Mouse (Mus musculus) ES-E14 (cell line): ENCODE measurements around the gene Shisa9. TPM values are rescaled to one million over a fixed set of nuclear protein-coding genes. Genes with fewer than 3 reads are reported as not detected.
"Not testable (repeated sequence)": the region's sequence is repeated elsewhere in the genome, so short reads cannot be mapped to it uniquely, and the experiment has no call there.

Source experiments
- DNase-seq: peaks from one replicate; pipeline ENCODE4 v3.0.0-alpha.2; 2013; ENCODE audit warnings: low read depth, low spot score
- H3K27ac ChIP-seq: 2 replicates; pipeline ENCODE4 v1.5.1; 2012; ENCODE audit warnings: low read depth, mild to moderate bottlenecking, low read length, moderate library complexity, mixed read lengths; ENCODE audit not compliant: poor library complexity, insufficient read depth, severe bottlenecking
- H3K36me3 ChIP-seq: 2 replicates; pipeline ENCODE4 v1.6.1; 2012; ENCODE audit warnings: mild to moderate bottlenecking, low read length, moderate library complexity, mixed read lengths; ENCODE audit not compliant: control insufficient read depth, poor library complexity, insufficient read depth, severe bottlenecking
- H3K4me1 ChIP-seq, 2 experiments: fragments of 150-350 bp in 1 of 2; sonication (generic) in 1 of 2; 2 replicates each; pipeline ENCODE4 v1.6.1; 2012; ENCODE audit warnings: low read length in 2 of 2, mild to moderate bottlenecking in 1 of 2, mixed read lengths in 1 of 2; ENCODE audit not compliant: control insufficient read depth in 2 of 2, insufficient read depth in 2 of 2, poor library complexity in 1 of 2
- H3K4me3 ChIP-seq, 2 experiments: fragments of 150-350 bp in 1 of 2; sonication (generic) in 1 of 2; 2 replicates each; pipeline ENCODE4 v1.5.1; 2012; ENCODE audit warnings: low read length in 2 of 2, low read depth in 1 of 2, mild to moderate bottlenecking in 1 of 2, mixed read lengths in 1 of 2; ENCODE audit not compliant: insufficient read depth in 1 of 2, poor library complexity in 1 of 2, severe bottlenecking in 1 of 2
- H3K9ac ChIP-seq: 2 replicates; pipeline ENCODE4 v1.6.1; 2012; ENCODE audit warnings: low read depth, mild to moderate bottlenecking, low read length, mixed read lengths; ENCODE audit not compliant: poor library complexity, insufficient read depth, severe bottlenecking
- H3K9me3 ChIP-seq: fragments of 150-350 bp; sonication (generic); 2 replicates; pipeline ENCODE4 v1.6.1; 2012; ENCODE audit warnings: low read depth, mild to moderate bottlenecking, low read length; ENCODE audit not compliant: control insufficient read depth, insufficient read depth
- CHD2 ChIP-seq: IDR thresholded peaks from 2 replicates; pipeline ENCODE4 v1.6.1; 2014; ENCODE audit warnings: mild to moderate bottlenecking, low read depth, low read length, inconsistent platforms
- HCFC1 ChIP-seq: IDR thresholded peaks from 2 replicates; pipeline ENCODE4 v1.6.1; 2012; ENCODE audit warnings: low read length, inconsistent platforms, borderline replicate concordance; ENCODE audit not compliant: insufficient read depth
- MAFK ChIP-seq: IDR thresholded peaks from 2 replicates; pipeline ENCODE4 v1.6.1; 2014; ENCODE audit warnings: mild to moderate bottlenecking, low read depth, low read length, inconsistent platforms; ENCODE audit not compliant: insufficient read depth
- ZC3H11A ChIP-seq: IDR thresholded peaks from 2 replicates; pipeline ENCODE4 v1.6.1; 2012; ENCODE audit warnings: low read depth, mild to moderate bottlenecking, inconsistent platforms, low read length, borderline replicate concordance
- ZNF384 ChIP-seq: IDR thresholded peaks from 2 replicates; pipeline ENCODE4 v1.6.1; 2012; ENCODE audit warnings: low read depth, low read length, inconsistent platforms
- in situ Hi-C, 2 experiments: fragments of 600-800 bp; cut with MboI; formaldehyde crosslinking; loops; one replicate each; pipeline ENCODE4 v1.15.1; 2025; ENCODE audit warnings: low sequenced_read_pairs in 2 of 2, inconsistent platforms in 1 of 2; ENCODE audit not compliant: unreplicated experiment in 2 of 2
- total RNA-seq: library from RNA; depleted of rRNA; stranded (reverse); fragments of 300-350 nt; gene quantifications from 2 replicates; pipeline ENCODE4 v1.2.3, GENCODE M21; 2012; rRNA removed

Shisa9 gene
- not detected in 2 replicates for total RNA-seq

- in situ Hi-C loops: no loop called here
- Histone ChIP-seq H3K9ac (peak within 1 kb of the TSS; percentile 24), H3K4me3 (peak within 1 kb of the TSS; percentile 61 to 70), H3K4me1 (peaks cover 0 to 2% of the 10 kb centered on the region in 2 experiments; a peak in 1 of 4 replicates), H3K36me3 (no peaks in the 10 kb centered on the region), H3K27ac (no peak within 1 kb of the TSS), H3K9me3 (no peaks in the 10 kb centered on the region)
- peak; percentile 38 for DNase-seq
- TF ChIP-seq CHD2 (no peak), HCFC1 (no peak), ZC3H11A (no peak), MAFK (no peak), ZNF384 (no peak)
Observed at GRCm38 (mm10) chr16:11983616-11984270, at the start of gene Shisa9. Shisa9 (plus strand) TSS chr16:11984113.

- Histone ChIP-seq H3K36me3 (no peaks in the 10 kb centered on the region), H3K4me3 (no peak overlapping the region), H3K27ac (no peak overlapping the region), H3K9me3 (no peaks in the 10 kb centered on the region), H3K9ac (no peak overlapping the region), H3K4me1 (peaks cover 0 to 4% of the 10 kb centered on the region in 2 experiments; a peak in 1 of 4 replicates)
- DNase-seq: peak; percentile 22
- TF ChIP-seq MAFK: no peak
- TF ChIP-seq ZC3H11A: peak; percentile 46; the same call in 1 of the 2 replicates
- TF ChIP-seq CHD2: no peak
- no peak for TF ChIP-seq ZNF384
- in situ Hi-C loops: no loop called here
Observed at GRCm38 (mm10) chr16:11940477-11940876, 43.4 kb upstream of the Shisa9 start.

- no peak for DNase-seq
- Histone ChIP-seq H3K27ac (no peak overlapping the region), H3K4me1 (no peaks in the 10 kb centered on the region), H3K9ac (no peak overlapping the region), H3K36me3 (no peaks in the 10 kb centered on the region), H3K4me3 (no peak overlapping the region), H3K9me3 (no peaks in the 10 kb centered on the region)
- TF ChIP-seq ZC3H11A (no peak), MAFK (no peak), HCFC1 (no peak), ZNF384 (no peak), CHD2 (no peak)
- in situ Hi-C loops: no loop called here
Observed at GRCm38 (mm10) chr16:11960691-11961090, 23.2 kb upstream of the Shisa9 start.

GRCm38 (mm10) chr16:11966041-11966440 lies 17.9 kb upstream of the Shisa9 start:
- Histone ChIP-seq H3K27ac (no peak overlapping the region), H3K36me3 (no peaks in the 10 kb centered on the region), H3K9ac (no peak overlapping the region), H3K4me3 (no peak overlapping the region), H3K9me3 (no peaks in the 10 kb centered on the region), H3K4me1 (no peaks in the 10 kb centered on the region)
- TF ChIP-seq MAFK: no peak
- in situ Hi-C loops: no loop called here
- no peak for DNase-seq

- in situ Hi-C loops, DNase-seq, H3K27ac ChIP-seq, H3K9ac ChIP-seq, H3K4me1 ChIP-seq, H3K4me3 ChIP-seq, H3K36me3 ChIP-seq, H3K9me3 ChIP-seq: not testable (repeated sequence)
Observed at GRCm38 (mm10) chr16:11966810-11967209, 17.1 kb upstream of the Shisa9 start.
